Mouse (Mus musculus) E14TG2a.4 (cell line): ENCODE results near the gene Fzd7.

Source experiments
- H3K27me3 ChIP-seq: 2 replicates; pipeline ENCODE4 v1.6.1; 2014; ENCODE audit warnings: low read length, control low read depth; ENCODE audit not compliant: insufficient read depth
- H3K36me3 ChIP-seq: 2 replicates; pipeline ENCODE4 v1.6.1; 2014; ENCODE audit warnings: low read length, control low read depth; ENCODE audit not compliant: insufficient read depth
- H3K4me1 ChIP-seq: replicated peaks from 2 replicates; pipeline ENCODE4 v1.6.1; 2014; ENCODE audit warnings: low read depth, low read length, control low read depth
- H3K4me3 ChIP-seq: replicated peaks from 2 replicates; pipeline ENCODE4 v1.5.1; 2014; ENCODE audit warnings: mild to moderate bottlenecking, low read length
- H3K9me3 ChIP-seq: 2 replicates; pipeline ENCODE4 v1.6.1; 2014; ENCODE audit warnings: low read length, control low read depth
- CTCF ChIP-seq: conservative IDR thresholded peaks from 2 replicates; pipeline ENCODE4 v1.5.1; 2014; ENCODE audit warnings: low read length
- NANOG ChIP-seq: IDR thresholded peaks from 2 replicates; pipeline ENCODE4 v1.6.1; 2014; ENCODE audit warnings: borderline replicate concordance, low read length, mixed read lengths
- POU5F1 ChIP-seq: IDR thresholded peaks from 2 replicates; pipeline ENCODE4 v1.6.1; 2014; ENCODE audit warnings: low read length, borderline replicate concordance

Fzd7 gene

DNA sequence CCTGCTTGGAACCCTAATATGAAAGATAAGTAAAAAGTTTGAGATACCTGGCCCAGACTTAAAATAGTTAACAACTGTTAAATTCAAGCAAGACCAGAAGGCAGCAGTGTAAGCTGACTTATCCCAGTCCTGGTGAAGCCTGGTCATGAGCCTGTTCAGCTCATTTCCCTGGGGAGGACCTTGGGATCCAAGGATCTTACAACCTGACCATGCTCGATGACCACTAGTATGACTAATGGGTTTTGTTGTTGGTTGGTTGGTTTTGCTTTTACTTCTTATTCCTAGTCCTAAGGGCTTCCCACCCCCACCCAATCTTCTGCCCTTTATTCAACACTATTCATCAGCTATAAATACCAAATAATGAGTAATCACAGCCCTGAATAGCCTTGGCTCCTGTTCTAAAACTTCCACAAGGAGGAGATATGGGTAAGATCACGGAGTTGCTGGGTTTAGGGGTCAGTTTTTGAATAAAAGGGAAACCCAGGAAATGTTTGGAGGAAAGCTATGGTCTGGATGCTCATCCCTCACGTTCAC lies 38.0 kb upstream of the Fzd7 start:
- no peaks in the 10 kb centered on the region for H3K27me3 ChIP-seq
- TF ChIP-seq CTCF (no peak), NANOG (no peak), POU5F1 (no peak)
- H3K4me3 ChIP-seq: no peak overlapping the region

GRCm38 (mm10) chr1:59445242-59445641 lies 37.0 kb upstream of the Fzd7 start:
- TF ChIP-seq POU5F1: no peak
- no peak for TF ChIP-seq CTCF
- TF ChIP-seq NANOG: no peak
- Histone ChIP-seq H3K9me3 (peaks cover 22% of the 10 kb centered on the region), H3K4me3 (no peak overlapping the region)

More for the DNA sequence above, 38.0 kb upstream of the Fzd7 start:
- peaks cover 52% of the 10 kb centered on the region for H3K4me1 ChIP-seq
- H3K9me3 ChIP-seq: peaks cover 22% of the 10 kb centered on the region
- H3K36me3 ChIP-seq: no peaks in the 10 kb centered on the region

DNA sequence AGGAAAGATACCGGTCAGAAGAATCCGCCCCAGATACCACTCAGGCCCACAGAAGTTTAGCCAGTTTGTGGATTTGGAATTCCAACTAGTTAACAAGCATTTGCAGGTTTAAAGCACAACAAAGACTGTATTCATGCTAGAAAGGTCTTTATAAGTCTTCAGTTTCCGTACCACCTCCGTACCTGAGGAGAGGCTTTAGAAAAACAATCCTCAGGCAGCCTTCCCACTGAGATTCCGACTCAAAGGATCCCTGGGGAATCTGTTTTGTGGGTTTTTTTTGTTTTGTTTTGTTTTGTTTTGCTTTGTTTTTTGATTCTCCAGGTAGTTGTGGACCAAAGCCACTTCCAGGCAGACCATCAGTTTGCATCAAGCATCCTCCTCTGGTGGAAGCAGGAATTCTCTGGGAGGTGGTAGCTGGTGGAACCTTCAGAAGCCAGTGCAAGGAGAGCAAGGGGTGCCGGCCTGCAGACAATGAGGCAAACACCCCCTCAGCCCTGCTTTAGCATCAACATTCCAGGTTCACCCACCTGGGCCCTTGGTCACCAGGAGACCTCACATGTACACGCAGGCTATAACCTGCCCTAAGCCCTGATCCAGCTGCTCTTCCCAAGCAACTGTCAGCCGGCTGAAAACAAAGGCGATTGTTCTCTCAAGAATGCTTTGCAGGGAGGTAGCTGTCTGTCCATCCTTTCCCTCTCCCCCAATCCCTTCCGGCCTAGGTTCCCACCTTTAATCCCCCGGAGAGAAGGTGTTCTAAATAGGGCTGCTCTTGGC lies 33.5 kb upstream of the Fzd7 start:
- Histone ChIP-seq H3K4me1 (peaks cover 74% of the 10 kb centered on the region), H3K36me3 (no peaks in the 10 kb centered on the region), H3K4me3 (peak overlapping the region; percentile 43; the same call in 1 of the 2 replicates), H3K27me3 (0 out of 2 replicates have a peak, but pooled peaks cover 13% of the 10 kb centered on the region), H3K9me3 (peaks cover 12% of the 10 kb centered on the region; the same call in 1 of the 2 replicates)
- peak; percentile 52 for TF ChIP-seq NANOG
- no peak for TF ChIP-seq CTCF

More at GRCm38 (mm10) chr1:59445242-59445641, 37.0 kb upstream of the Fzd7 start:
- Histone ChIP-seq H3K4me1 (peaks cover 59% of the 10 kb centered on the region), H3K27me3 (no peaks in the 10 kb centered on the region), H3K36me3 (no peaks in the 10 kb centered on the region)

DNA sequence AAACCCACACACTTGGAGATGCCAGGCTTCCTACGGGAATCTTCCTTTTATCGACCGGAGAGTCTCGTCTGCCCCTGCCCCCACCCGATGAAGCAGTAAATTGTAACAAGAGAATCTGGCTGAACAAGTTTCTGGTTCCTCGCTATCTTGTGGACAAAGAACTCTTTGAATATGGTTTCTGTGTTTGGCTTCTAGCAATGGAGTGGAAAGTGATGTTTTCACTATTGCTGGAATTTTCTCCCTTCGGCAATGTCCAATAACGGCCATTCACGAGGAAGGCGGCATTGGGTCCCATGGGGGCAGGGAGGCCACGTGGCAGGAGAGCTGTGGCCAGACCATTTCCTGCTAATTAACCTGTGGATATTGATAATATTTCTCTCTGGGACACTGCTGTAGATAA lies 32.8 kb upstream of the Fzd7 start:
- 0 out of 2 replicates have a peak overlapping the region, but pooled peaks have one; percentile 43 for H3K4me3 ChIP-seq
- peaks cover 74% of the 10 kb centered on the region for H3K4me1 ChIP-seq
- H3K9me3 ChIP-seq: peaks cover 12% of the 10 kb centered on the region; the same call in 1 of the 2 replicates
- TF ChIP-seq NANOG (no peak), CTCF (no peak), POU5F1 (no peak)
- 0 out of 2 replicates have a peak, but pooled peaks cover 13% of the 10 kb centered on the region for H3K27me3 ChIP-seq
- no peaks in the 10 kb centered on the region for H3K36me3 ChIP-seq

DNA sequence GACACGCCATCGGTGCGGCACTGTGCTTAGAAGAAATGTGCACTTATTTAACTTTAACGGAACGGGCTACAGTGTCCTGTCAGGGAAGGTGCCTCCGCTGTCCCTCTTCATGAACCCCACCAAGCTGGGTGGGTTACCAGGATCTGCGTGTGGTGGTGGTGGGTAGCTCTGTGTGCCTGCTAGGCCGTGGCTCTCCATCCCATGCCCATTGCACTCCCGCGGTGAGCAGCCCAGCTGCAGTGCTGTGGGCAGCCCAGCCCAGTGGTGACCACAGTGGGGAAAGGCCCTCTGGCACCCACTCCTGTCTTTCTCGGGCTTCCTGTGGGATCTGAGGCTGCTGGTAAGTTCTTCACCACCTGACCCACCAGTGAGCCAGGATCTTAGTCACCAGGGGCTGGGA lies 31.3 kb upstream of the Fzd7 start:
- no peak for TF ChIP-seq NANOG
- no peak for TF ChIP-seq POU5F1
- no peak for TF ChIP-seq CTCF
- Histone ChIP-seq H3K4me3 (peak overlapping the region; percentile 73), H3K27me3 (0 out of 2 replicates have a peak, but pooled peaks cover 13% of the 10 kb centered on the region), H3K36me3 (no peaks in the 10 kb centered on the region), H3K4me1 (peaks cover 64% of the 10 kb centered on the region), H3K9me3 (peaks cover 12% of the 10 kb centered on the region; the same call in 1 of the 2 replicates)

GRCm38 (mm10) chr1:59451584-59451983 lies 30.6 kb upstream of the Fzd7 start:
- peak overlapping the region; percentile 73; the same call in 1 of the 2 replicates for H3K4me3 ChIP-seq
- TF ChIP-seq POU5F1: no peak
- TF ChIP-seq CTCF: no peak
- TF ChIP-seq NANOG: no peak
- H3K9me3 ChIP-seq: peaks cover 12% of the 10 kb centered on the region; the same call in 1 of the 2 replicates
- H3K27me3 ChIP-seq: 0 out of 2 replicates have a peak, but pooled peaks cover 13% of the 10 kb centered on the region
- H3K36me3 ChIP-seq: no peaks in the 10 kb centered on the region
- peaks cover 64% of the 10 kb centered on the region for H3K4me1 ChIP-seq

DNA sequence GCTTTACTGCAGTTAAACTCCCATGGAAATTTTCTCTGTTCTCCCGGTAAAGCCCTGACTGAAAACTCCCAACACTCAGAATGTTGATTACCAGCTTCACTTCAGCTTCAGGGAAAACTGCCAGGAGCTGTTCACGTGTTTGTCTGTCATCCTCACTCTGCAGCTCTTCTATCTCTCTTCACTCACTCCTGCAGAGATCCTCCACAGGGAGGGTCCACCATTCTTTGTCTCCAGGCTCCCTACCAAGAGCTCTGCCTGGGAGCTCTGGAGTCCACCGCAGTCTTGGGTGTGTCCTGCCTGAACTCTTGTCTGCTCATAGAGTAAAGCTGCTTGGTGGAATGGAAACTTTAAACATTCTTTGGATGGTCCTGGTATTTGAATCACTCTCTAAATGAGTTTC lies 25.4 kb upstream of the Fzd7 start:
- Histone ChIP-seq H3K36me3 (no peaks in the 10 kb centered on the region), H3K27me3 (no peaks in the 10 kb centered on the region), H3K9me3 (peaks cover 4% of the 10 kb centered on the region; the same call in 1 of the 2 replicates), H3K4me1 (peaks cover 46% of the 10 kb centered on the region), H3K4me3 (no peak overlapping the region)
- TF ChIP-seq NANOG (no peak), CTCF (no peak), POU5F1 (no peak)

- H3K9me3 ChIP-seq: no peaks in the 10 kb centered on the region
- no peaks in the 10 kb centered on the region for H3K36me3 ChIP-seq
- no peak for TF ChIP-seq NANOG
- TF ChIP-seq CTCF: no peak
- TF ChIP-seq POU5F1: no peak
- no peak overlapping the region for H3K4me3 ChIP-seq
- no peaks in the 10 kb centered on the region for H3K27me3 ChIP-seq
- peaks cover 46% of the 10 kb centered on the region for H3K4me1 ChIP-seq
Measured at GRCm38 (mm10) chr1:59457873-59458272, 24.4 kb upstream of the Fzd7 start.
